Mouse (Mus musculus) heart, postnatal 0 days (tissue): ENCODE measurements around the gene Emcn.

Source experiments
- CTCF ChIP-seq: IDR thresholded peaks from 2 replicates; pipeline ENCODE4 v1.5.1; 2016; ENCODE audit warnings: antibody characterized with exemption, control low read depth, low read depth
- EP300 ChIP-seq: IDR thresholded peaks from 2 replicates; pipeline ENCODE4 v1.6.1; 2016; ENCODE audit warnings: antibody characterized with exemption, low read depth

GRCm38 (mm10) chr3:137322304-137322703 lies 18.6 kb upstream of the Emcn start:
- TF ChIP-seq CTCF (no peak), EP300 (peak; percentile 78; the same call in 1 of the 2 replicates)
